Mouse (Mus musculus) pancreas, adult 10 weeks (tissue): Measurements from ENCODE around the gene Vamp8. TPM values are rescaled to one million over a fixed set of nuclear protein-coding genes. Genes with fewer than 3 reads are reported as not detected.

Experiments used
- polyA plus RNA-seq: library from polyadenylated mRNA; stranded (reverse); fragments of 350-450 nt; fragmentation: Illumina TruSeq; extraction: RNeasy Lipid Tissue Mini Kit (QIAGEN cat#74804); gene quantifications from one replicate; pipeline ENCODE4 v1.2.3, GENCODE M21; 2015; ENCODE audit warnings: low read depth, low replicate concordance; ENCODE audit not compliant: insufficient read depth

Gene Vamp8
- 61.4 TPM for polyA plus RNA-seq

GRCm38 (mm10) chr6:72389941-72390771 is at the start of gene Vamp8:
Vamp8 (minus strand) TSS chr6:72390703.

GRCm38 (mm10) chr6:72439355-72440185 is 49.1 kb upstream of the Vamp8 start, which contains the start of gene Mat2a:
Mat2a (minus strand) TSS chr6:72439558.

GRCm38 (mm10) chr6:72414076-72414756 is 23.7 kb upstream of the Vamp8 start, which contains the start of gene Ggcx:
Ggcx (plus strand) TSS chr6:72414308.

GRCm38 (mm10) chr6:72380131-72380770 is 10.3 kb downstream of the Vamp8 start, which contains the start of gene Vamp5:
Vamp5 (minus strand) TSS chr6:72380468.

GRCm38 (mm10) chr6:72366844-72367443 is 23.6 kb downstream of the Vamp8 start, which contains the start of gene Rnf181:
Rnf181 (minus strand) TSS chr6:72366956.

GRCm38 (mm10) chr6:72355066-72355911 is 35.2 kb downstream of the Vamp8 start, which contains the start of gene Tmem150a:
Tmem150a (plus strand) TSS chr6:72355447.

GRCm38 (mm10) chr6:72347166-72347941 is 43.1 kb downstream of the Vamp8 start, which contains the start of gene 0610030E20Rik:
0610030E20Rik (plus strand) TSS chr6:72347317.

GRCm38 (mm10) chr6:72345074-72345567 is 45.4 kb downstream of the Vamp8 start, which contains the start of gene Usp39:
Usp39 (minus strand) TSS chr6:72345184.

Other genes starting within 250 kb of the Vamp8 start
- 5.4 TPM for gene Atoh8, start 155.1 kb downstream of the Vamp8 start, polyA plus RNA-seq
- 0.63 TPM for gene Sftpb, start 86.1 kb downstream of the Vamp8 start, polyA plus RNA-seq
- gene Usp39, start 45.5 kb downstream of the Vamp8 start, polyA plus RNA-seq, result 6.0 TPM
- gene 0610030E20Rik, start 43.4 kb downstream of the Vamp8 start, polyA plus RNA-seq, result 7.4 TPM
- gene Tmem150a, start 35.3 kb downstream of the Vamp8 start, polyA plus RNA-seq, result 36.3 TPM
- 41.2 TPM for gene Rnf181, start 23.7 kb downstream of the Vamp8 start, polyA plus RNA-seq
- 24.8 TPM for gene Vamp5, start 10.2 kb downstream of the Vamp8 start, polyA plus RNA-seq
- 17.7 TPM for gene Ggcx, start 23.6 kb upstream of the Vamp8 start, polyA plus RNA-seq
- gene Mat2a, start 48.9 kb upstream of the Vamp8 start, polyA plus RNA-seq, result 56.5 TPM
- gene Sh2d6, start 131.0 kb upstream of the Vamp8 start, polyA plus RNA-seq, result not detected
- 10.7 TPM for gene Capg, start 153.7 kb upstream of the Vamp8 start, polyA plus RNA-seq
- gene Elmod3, start 207.7 kb upstream of the Vamp8 start, polyA plus RNA-seq, result 4.6 TPM
- gene Retsat, start 207.8 kb upstream of the Vamp8 start, polyA plus RNA-seq, result 5.3 TPM
- gene Tgoln1, start 226.3 kb upstream of the Vamp8 start, polyA plus RNA-seq, result 20.0 TPM